Mouse (Mus musculus): Measurements from ENCODE around the gene Defb21.

The Defb21 gene

GRCm38 (mm10) chr2:152607746-152608145, 35.2 kb downstream of the Defb21 start:
- no peak for DNase-seq (ENCODE audit: low spot score)

DNA sequence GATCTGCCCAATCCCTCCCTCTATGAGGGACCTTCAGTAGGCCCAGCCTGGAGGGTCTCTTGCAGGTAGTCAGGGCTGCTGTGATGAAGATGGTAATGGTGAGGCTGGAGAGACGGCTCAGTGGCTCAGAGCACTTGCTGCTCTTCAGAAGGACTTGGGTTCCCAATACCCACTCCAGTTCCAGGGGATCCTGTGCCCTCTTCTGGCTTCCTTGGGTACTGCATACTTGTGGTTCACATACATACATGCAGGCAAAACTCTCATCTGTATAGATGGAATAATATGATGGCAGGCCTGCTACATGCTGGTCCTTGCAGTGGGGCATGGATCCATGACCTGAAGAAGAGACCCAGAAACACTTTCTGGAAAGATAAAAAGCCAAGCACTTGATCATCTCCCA, 36.2 kb downstream of the Defb21 start:
- DNase-seq (ENCODE audit: low spot score): no peak

DNA sequence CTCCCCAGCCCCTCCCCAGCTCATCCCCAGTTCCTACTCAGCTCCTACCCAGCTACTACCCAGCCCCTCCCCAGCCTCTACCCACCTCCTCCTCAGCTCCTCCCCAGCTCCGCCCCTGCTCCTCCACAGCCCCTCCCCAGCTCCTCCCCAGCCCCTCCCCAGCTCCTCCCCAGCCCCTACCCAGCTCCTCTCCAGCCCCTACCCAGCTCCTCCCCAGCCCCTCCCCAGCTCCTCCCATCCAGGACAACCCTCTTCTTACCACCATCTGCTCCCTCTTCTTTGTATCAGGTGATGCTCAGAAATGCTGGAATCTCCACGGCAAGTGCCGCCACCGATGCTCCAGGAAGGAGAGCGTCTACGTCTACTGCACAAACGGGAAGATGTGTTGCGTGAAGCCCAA, 39.6 kb downstream of the Defb21 start:
- DNase-seq (ENCODE audit: low spot score): no peak

GRCm38 (mm10) chr2:152615563-152615962, 43.0 kb downstream of the Defb21 start:
- peak; percentile 86 for DNase-seq (ENCODE audit: low spot score)

- DNase-seq (ENCODE audit: low spot score): no peak
Observed at GRCm38 (mm10) chr2:152616470-152616869, 43.9 kb downstream of the Defb21 start.

GRCm38 (mm10) chr2:152617374-152617773, 44.8 kb downstream of the Defb21 start:
- peak; percentile 28 for DNase-seq (ENCODE audit: low spot score)

GRCm38 (mm10) chr2:152620367-152621134, 48.0 kb downstream of the Defb21 start:
- no peak for DNase-seq (ENCODE audit: low spot score)

- no peak for DNase-seq (ENCODE audit: low spot score)
Observed at GRCm38 (mm10) chr2:152622151-152622550, 49.6 kb downstream of the Defb21 start.

DNA sequence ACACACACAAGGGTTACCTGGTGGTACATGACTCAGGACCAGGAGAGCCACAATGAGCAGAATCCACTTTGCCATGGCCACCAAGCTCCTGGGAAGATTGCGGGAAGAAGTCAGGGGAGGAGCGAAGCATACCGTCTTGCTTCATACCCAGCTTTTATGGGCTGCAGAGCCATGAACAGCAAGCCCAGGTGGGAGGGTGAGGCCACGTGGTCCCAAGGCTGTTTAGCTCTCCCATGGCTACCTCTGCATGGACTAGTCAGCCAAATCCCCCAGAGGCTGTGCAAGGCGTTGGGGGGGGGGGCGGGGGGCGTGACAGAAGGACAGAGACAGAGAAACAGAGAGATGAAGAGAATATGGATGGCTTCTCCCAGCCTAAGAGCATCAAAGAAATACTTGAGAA, 50.4 kb downstream of the Defb21 start, which contains the start of gene Defb25:
Gene Defb25 (minus strand): TSS at position 101 of the 400 bp plus-strand sequence.
- no peak for DNase-seq (ENCODE audit: low spot score)
